Mouse (Mus musculus) liver, embryonic 14.5 days (tissue): ENCODE results near the gene Galntl6. TPM values are rescaled to one million over a fixed set of nuclear protein-coding genes. Genes with fewer than 3 reads are reported as not detected.

Experiments
- ATAC-seq: fragments of 200-750 bp; cut with Nextera tagmentation; 2 replicates; pipeline ENCODE4 v1.8.0; 2017; ENCODE audit warnings: moderate number of reproducible peaks, mild to moderate bottlenecking, moderate library complexity; ENCODE audit not compliant: insufficient read depth
- DNase-seq, 3 experiments: peaks; one replicate each; pipeline ENCODE4 v3.0.0-alpha.2; 2012 to 2013; ENCODE audit warnings: low read depth in 3 of 3, low spot score in 3 of 3
- H3K27ac ChIP-seq: fragments of 300-500 bp; sonication (generic); 2 replicates; pipeline ENCODE4 v1.5.1; 2014; ENCODE audit warnings: moderate library complexity, mild to moderate bottlenecking, control low read depth, inconsistent platforms
- H3K27me3 ChIP-seq: fragments of 300-500 bp; sonication (generic); 2 replicates; pipeline ENCODE4 v1.6.1; 2014; ENCODE audit warnings: mild to moderate bottlenecking, low read length, moderate library complexity; ENCODE audit not compliant: control insufficient read depth, insufficient read depth
- H3K36me3 ChIP-seq: fragments of 300-500 bp; sonication (generic); replicated peaks from 2 replicates; pipeline ENCODE4 v1.6.1; 2014; ENCODE audit warnings: low read depth; ENCODE audit not compliant: control insufficient read depth, insufficient read depth
- H3K4me1 ChIP-seq, 2 experiments: fragments of 200-500 bp in 1 of 2; fragments of 300-500 bp in 1 of 2; sonication (generic) in 1 of 2; replicated peaks; 2 replicates each; pipeline ENCODE4 v1.6.1; 2012 to 2014; ENCODE audit warnings: antibody characterized with exemption in 1 of 2, inconsistent platforms in 1 of 2, low read length in 1 of 2; ENCODE audit not compliant: control insufficient read depth in 2 of 2, insufficient read depth in 2 of 2
- H3K4me2 ChIP-seq: fragments of 300-500 bp; sonication (generic); 2 replicates; pipeline ENCODE4 v1.6.1; 2014; ENCODE audit warnings: low read depth, mild to moderate bottlenecking, control low read depth, moderate library complexity
- H3K4me3 ChIP-seq, 2 experiments: fragments of 200-500 bp in 1 of 2; fragments of 300-500 bp in 1 of 2; sonication (generic) in 1 of 2; 2 replicates each; pipeline ENCODE4 v1.5.1; 2012 to 2014; ENCODE audit warnings: low read depth in 2 of 2, low read length in 2 of 2, mild to moderate bottlenecking in 2 of 2, control low read depth in 1 of 2, inconsistent platforms in 1 of 2, moderate library complexity in 1 of 2; ENCODE audit not compliant: insufficient read depth in 1 of 2
- H3K9ac ChIP-seq: fragments of 300-500 bp; sonication (generic); replicated peaks from 2 replicates; pipeline ENCODE4 v1.6.1; 2014; ENCODE audit warnings: mild to moderate bottlenecking, control low read depth, moderate library complexity
- H3K9me3 ChIP-seq: fragments of 300-500 bp; sonication (generic); 2 replicates; pipeline ENCODE4 v1.6.1; 2016; ENCODE audit warnings: low read length, mixed read lengths; ENCODE audit not compliant: control insufficient read depth
- CTCF ChIP-seq: IDR thresholded peaks from 2 replicates; pipeline ENCODE4 v1.5.1; 2016; ENCODE audit warnings: antibody characterized with exemption, low read depth, control low read depth
- EP300 ChIP-seq: IDR thresholded peaks from 2 replicates; pipeline ENCODE4 v1.6.1; 2016; ENCODE audit warnings: antibody characterized with exemption, low read depth
- WGBS: fragments of 180-500 bp; shearing (Covaris S2); extraction: QIAGEN DNeasy Blood & Tissue Kit; methylation state at CpG from one replicate; pipeline ENCODE4 v1.1.7; 2014; ENCODE audit not compliant: insufficient replicate concordance; 5-methylcytosine and 5-hydroxymethylcytosine counted together
- polyA plus RNA-seq, 2 experiments: library from polyadenylated mRNA; depleted of rRNA in 1 of 2; stranded (reverse) in 1 of 2; unstranded in 1 of 2; fragments of >200 nt; fragmentation: Nextera tagmentation in 1 of 2; extraction: Ambion mirVana in 1 of 2; gene quantifications; 2 replicates each; pipeline versions ENCODE4 v1.2.1 to v1.2.3; 2012 to 2014

The Galntl6 gene
- polyA plus RNA-seq, 2 experiments = not detected

DNA sequence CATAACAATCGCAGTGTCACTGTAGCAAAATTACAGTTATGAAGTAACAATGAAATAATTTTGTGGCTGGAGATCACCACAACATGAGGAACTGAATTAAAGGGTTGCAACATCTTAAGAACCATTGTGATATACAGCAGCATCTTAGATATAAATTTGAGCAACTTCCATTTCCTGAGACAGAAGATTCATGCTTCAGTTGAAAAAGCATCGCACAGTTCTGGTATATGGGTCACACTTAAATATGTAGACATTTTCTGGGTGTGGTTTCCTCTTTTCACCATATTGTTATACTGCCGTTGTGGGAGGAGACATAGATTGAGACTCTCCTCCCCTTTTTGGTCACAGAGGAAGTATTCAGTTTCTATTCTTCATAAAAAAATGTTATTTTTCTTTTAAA, 667.6 kb downstream of the Galntl6 start:
- H3K4me1 ChIP-seq = no peaks in the 10 kb centered on the region
- H3K4me3 ChIP-seq = no peak overlapping the region
- no peak overlapping the region for H3K4me2 ChIP-seq
- no peaks in the 10 kb centered on the region for H3K27me3 ChIP-seq
- DNase-seq (no peak), ATAC-seq (no peak)
- no peak overlapping the region for H3K27ac ChIP-seq
- H3K36me3 ChIP-seq = no peaks in the 10 kb centered on the region
- TF ChIP-seq EP300 (no peak), CTCF (no peak)
- H3K9me3 ChIP-seq = no peaks in the 10 kb centered on the region
- H3K9ac ChIP-seq = no peak overlapping the region
- WGBS = 57% methylated on average over 3 of the region's 3 CpGs

DNA sequence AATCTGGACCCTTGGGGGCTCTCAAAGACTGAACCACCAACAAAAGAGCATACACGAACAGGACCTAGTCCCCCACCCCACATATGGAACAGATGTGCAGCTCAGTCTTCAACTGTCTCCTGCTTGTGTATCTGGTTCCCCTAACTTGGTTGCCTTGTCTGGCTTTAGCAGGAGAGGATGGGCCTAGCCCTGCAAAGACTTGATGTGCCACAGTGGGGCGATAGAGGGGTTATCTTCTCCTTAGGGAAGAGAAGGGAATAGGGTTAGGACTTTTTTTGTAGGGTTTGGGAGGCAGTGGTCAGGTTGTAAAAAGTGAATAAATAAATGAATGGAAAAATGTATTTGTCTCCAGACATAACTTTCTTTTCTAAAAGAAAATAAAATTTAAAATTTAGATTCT, 678.2 kb downstream of the Galntl6 start:
- Histone ChIP-seq H3K27me3 (no peaks in the 10 kb centered on the region), H3K36me3 (no peaks in the 10 kb centered on the region), H3K4me2 (no peak overlapping the region), H3K9ac (no peak overlapping the region), H3K9me3 (no peaks in the 10 kb centered on the region), H3K27ac (no peak overlapping the region), H3K4me3 (no peak overlapping the region), H3K4me1 (no peaks in the 10 kb centered on the region)
- TF ChIP-seq EP300 (no peak), CTCF (no peak)
- DNase-seq (no peak), ATAC-seq (no peak)
- WGBS = 14% methylated on average over 2 of the region's 2 CpGs

DNA sequence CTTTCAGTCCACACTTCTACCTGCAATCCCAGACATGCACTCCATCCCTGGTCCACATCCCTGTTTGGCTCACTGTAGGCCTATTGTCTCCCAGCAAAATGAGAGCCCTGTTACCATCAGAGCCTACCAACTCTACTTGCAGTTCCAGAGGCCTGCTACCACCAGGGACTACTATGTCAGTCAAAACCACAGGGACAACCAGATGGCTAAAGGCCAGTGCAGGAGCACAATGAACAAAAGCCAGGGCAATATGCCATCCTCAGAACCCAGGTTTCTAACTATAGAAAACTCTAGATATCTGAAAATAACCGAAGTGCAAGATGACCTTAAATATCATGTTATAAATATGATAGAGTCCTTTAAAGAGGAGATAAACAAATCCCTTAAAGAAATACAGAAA, 683.7 kb downstream of the Galntl6 start:
- TF ChIP-seq EP300 (no peak), CTCF (no peak)
- Histone ChIP-seq H3K4me2 (no peak overlapping the region), H3K9ac (no peak overlapping the region), H3K27ac (no peak overlapping the region), H3K27me3 (no peaks in the 10 kb centered on the region), H3K36me3 (no peaks in the 10 kb centered on the region), H3K4me1 (no peaks in the 10 kb centered on the region), H3K4me3 (no peak overlapping the region), H3K9me3 (no peaks in the 10 kb centered on the region)
- ATAC-seq (no peak), DNase-seq (no peak)
- 58% methylated on average over 1 of the region's 1 CpGs for WGBS

DNA sequence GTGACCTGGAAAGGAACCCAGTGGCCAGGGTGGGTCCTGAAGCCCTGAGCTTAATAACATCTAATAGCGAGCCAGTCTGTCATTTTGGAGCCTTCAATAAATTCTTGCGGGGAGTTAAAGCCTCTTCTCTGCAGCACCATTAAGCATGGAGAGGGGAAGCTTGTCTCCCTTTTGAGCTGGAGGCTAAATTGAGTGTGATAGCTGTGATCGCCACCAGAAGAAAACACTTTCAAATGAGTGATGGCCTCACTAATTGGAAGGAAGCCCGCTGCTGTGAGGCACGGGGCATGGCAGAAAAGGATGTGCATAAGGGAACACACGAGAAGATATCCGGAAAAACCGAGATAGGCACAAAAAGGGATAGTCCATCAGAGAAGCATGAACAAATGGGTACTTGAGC, 694.6 kb downstream of the Galntl6 start:
- no peaks in the 10 kb centered on the region for H3K36me3 ChIP-seq
- H3K4me1 ChIP-seq = no peaks in the 10 kb centered on the region
- no peak overlapping the region for H3K9ac ChIP-seq
- H3K27ac ChIP-seq = no peak overlapping the region
- TF ChIP-seq EP300 (no peak), CTCF (no peak)
- no peak for DNase-seq
- H3K4me2 ChIP-seq = no peak overlapping the region
- WGBS = 58% methylated on average over 8 of the region's 8 CpGs
- no peaks in the 10 kb centered on the region for H3K27me3 ChIP-seq
- ATAC-seq = no peak
- no peaks in the 10 kb centered on the region for H3K9me3 ChIP-seq
- no peak overlapping the region for H3K4me3 ChIP-seq

DNA sequence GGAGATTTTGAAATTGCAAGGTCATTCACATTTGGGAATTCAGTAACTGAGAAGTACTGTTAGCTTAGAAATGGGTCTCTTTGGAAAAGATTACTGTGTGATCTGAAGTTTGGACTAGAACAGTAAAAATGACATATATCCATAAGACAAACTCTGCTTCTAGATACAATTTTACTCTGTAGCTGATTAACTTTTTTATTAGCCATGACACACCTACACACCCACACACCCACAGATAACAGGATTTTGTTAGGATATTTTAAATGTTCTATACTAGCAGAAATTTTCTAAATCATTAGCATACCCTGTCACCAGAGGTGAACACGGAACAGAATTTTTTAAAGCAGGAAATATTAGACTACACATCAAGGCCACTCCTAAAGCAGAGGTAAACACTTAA, 722.7 kb downstream of the Galntl6 start:
- Histone ChIP-seq H3K9me3 (no peaks in the 10 kb centered on the region), H3K36me3 (no peaks in the 10 kb centered on the region), H3K27me3 (no peaks in the 10 kb centered on the region), H3K27ac (no peak overlapping the region), H3K4me2 (no peak overlapping the region), H3K4me3 (no peak overlapping the region), H3K4me1 (no peaks in the 10 kb centered on the region), H3K9ac (no peak overlapping the region)
- 52% methylated on average over 1 of the region's 1 CpGs for WGBS
- TF ChIP-seq EP300 (no peak), CTCF (no peak)
- DNase-seq = no peak
- ATAC-seq = no peak

DNA sequence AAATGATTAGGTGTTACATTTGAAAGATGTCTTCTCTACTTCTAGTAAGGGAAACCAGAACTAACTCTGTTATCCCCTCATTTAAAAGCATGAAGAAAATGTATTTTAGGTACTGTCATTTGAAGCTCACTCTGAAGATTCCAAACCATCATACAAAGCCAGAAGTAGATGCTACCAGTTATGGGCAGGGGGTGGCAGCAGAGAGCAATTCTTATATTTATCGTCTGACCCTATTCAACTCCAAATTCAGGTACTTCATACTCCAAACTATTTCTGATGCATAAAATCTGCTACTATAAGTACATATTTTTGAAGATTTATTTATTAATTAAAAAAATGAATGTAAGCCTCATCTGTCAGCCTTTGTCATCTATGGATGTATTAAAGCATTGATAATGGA, 765.5 kb downstream of the Galntl6 start:
- no peaks in the 10 kb centered on the region for H3K36me3 ChIP-seq
- ATAC-seq = no peak
- H3K4me3 ChIP-seq = no peak overlapping the region
- WGBS = 31% methylated on average over 1 of the region's 1 CpGs
- no peak overlapping the region for H3K9ac ChIP-seq
- DNase-seq = no peak
- TF ChIP-seq CTCF (no peak), EP300 (no peak)
- no peaks in the 10 kb centered on the region for H3K9me3 ChIP-seq
- no peaks in the 10 kb centered on the region for H3K27me3 ChIP-seq
- no peaks in the 10 kb centered on the region for H3K4me1 ChIP-seq
- no peak overlapping the region for H3K27ac ChIP-seq
- H3K4me2 ChIP-seq = no peak overlapping the region
